Mouse (Mus musculus) thymus, postnatal 36 days (tissue): ENCODE data around the gene Gnb1.

Experiments
- DNase-seq, 2 experiments: peaks; one replicate each; pipeline ENCODE4 v3.0.0; 2022; ENCODE audit warnings: mixed read lengths in 2 of 2

The Gnb1 gene

GRCm38 (mm10) chr4:155582279-155582905 lies 91.2 kb downstream of the Gnb1 start:
- DNase-seq = no peak

DNA sequence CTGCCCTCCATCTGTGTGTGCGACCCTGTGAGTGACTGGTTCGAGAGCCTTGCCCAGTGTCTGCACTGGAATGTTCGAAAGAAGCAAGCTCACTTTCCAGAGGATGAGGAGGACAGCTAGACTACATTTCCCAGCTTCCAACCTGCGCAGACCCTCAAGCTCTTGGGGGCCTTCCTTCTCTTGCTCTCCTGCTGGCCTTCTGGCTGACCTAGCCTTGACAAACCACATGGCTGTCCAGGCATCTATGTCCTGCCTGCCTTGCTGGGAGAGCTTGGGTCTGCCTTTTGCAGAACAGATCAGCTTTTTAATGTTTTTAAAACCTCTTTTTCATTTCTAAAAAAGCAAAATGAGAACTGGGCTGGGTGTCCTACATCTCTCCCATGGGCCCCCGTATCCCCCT lies 98.2 kb downstream of the Gnb1 start:
- DNase-seq = no peak

GRCm38 (mm10) chr4:155591012-155591719 lies 100.0 kb downstream of the Gnb1 start:
- no peak for DNase-seq

DNA sequence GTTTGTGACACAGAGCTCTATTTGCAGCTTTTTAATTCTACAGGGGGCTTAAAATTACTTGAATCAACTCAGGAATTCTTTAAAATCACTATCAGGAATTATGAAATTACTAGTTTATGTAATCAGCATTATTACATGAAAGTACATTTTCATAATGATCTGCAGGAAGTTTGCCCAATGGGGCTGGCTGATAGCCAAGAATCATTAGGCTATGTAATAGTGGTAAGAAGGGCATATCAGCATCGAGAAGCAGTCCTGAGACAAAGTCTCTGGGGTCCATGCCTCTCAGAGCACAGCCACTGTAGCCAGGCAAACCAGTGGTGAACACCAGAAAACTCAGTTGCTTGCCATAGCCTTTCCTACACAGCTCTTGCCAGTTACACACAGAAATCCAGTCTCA lies 102.6 kb downstream of the Gnb1 start:
- DNase-seq = no peak

GRCm38 (mm10) chr4:155595777-155596176 lies 104.6 kb downstream of the Gnb1 start:
- no peak for DNase-seq

- DNase-seq = no peak
Measured at GRCm38 (mm10) chr4:155596606-155597005, 105.4 kb downstream of the Gnb1 start.

GRCm38 (mm10) chr4:155598536-155598935 lies 107.4 kb downstream of the Gnb1 start:
- DNase-seq = no peak

- no peak for DNase-seq
Measured at GRCm38 (mm10) chr4:155599901-155600825, 109.0 kb downstream of the Gnb1 start.

DNA sequence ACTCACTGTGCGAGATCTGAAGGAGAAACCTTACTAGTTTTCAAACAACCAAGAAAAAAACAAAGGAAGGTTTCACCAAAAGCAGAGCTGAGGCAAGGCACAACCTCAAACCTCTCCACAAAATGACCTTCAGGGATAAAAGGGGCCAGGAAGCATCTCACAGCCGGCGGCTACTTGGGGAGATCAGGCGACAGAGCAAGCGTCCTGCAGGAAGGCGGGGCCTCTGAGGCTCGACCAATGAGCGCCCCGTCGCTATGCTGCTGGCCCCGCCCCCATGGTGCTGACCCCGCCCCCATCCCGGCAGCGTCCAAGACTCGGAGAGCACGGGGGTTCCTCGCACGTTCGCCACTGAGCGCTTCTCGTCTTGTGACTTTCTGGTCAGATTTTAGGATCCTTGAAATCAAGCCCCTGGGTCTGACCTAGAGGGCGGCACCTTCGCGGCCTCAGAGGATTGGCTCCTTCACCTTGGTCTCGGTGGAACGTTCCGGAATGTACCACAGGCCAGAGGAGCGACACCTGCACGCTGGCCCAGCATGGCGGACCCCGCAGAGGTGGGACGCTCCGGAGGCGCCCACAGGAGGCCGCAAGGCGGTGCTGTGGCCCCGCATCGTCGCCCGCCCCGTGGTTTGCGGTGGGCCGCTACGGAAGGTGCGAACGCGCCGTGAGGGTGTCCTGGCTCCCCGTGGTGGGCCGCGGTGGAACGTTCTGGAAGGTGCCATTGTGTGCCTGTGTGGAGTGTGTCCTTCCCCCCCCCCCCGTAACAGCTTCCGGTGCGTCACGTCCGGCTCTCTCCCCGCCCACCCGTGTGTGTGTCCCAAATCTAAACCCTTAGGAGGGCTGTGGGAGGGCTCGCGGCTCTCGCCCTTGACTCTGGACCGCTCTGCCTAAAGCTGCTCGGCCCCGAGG lies 110.2 kb downstream of the Gnb1 start, which contains the start of gene Slc35e2:
TSS of gene Slc35e2 (plus strand) at position 326 of the 906 bp plus-strand sequence.
- peak; percentile 90 to 92 for DNase-seq

DNA sequence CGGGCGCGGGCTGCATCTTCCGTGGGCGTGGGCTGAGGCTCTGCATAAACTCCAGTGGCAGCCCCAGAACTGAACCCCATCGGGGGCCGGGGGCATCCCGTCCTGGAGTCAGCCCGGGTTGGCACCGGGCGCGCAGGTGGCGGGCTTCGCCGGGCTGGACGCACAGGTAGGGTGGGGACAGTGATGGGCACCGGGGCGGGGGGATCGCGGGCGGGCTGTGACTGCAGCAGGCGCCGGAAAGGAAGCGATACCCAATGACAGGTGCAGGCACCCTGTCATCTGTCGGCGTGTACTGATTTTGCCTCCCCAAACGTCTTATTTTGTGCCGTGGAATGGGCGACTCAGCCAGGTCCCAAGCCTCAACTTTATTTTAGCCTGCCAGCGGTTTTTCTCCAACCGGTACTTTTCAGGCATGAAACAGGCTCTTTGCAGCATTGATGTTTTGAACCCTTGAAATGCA lies 110.9 kb downstream of the Gnb1 start:
- DNase-seq = no peak

DNA sequence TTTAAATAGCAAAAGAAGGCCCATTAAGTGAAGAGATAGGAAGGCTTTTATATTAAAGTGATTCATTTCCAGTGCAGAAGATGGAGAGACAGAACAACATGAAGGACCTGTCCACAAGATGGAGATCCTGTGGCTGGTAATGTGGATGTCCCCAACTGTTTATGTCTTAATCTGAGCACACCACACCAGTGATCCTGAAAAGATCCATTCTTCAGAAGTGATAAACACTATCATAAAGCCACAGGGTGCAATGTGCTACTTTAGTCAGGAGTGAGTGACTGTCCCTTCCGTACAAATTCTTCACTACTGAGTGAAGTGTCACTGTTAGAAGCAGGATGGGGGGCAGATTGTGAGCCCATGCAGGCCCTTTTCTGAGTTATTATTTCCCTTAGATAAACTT lies 111.6 kb downstream of the Gnb1 start:
- no peak for DNase-seq

DNA sequence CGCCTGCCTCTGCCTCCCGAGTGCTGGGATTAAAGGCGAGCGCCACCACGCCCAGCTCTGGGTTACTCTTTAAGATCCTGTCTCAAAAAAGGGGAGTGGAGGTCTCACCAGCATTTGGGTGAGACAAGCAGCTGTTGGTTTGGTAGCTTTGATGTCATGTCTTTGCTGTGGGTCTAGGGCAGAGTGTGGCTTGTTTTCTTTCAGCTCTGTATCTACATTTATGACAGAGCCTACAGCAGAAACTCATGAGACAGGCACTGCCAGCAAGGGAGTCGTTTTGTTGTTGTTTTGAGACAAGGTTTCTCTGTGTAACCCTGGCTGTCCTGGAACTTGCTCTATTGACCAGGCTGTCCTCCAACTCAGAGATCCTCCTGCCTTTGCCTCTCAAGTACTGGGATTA lies 112.6 kb downstream of the Gnb1 start:
- peak in 1 of 2 experiments; percentile 26 for DNase-seq

DNA sequence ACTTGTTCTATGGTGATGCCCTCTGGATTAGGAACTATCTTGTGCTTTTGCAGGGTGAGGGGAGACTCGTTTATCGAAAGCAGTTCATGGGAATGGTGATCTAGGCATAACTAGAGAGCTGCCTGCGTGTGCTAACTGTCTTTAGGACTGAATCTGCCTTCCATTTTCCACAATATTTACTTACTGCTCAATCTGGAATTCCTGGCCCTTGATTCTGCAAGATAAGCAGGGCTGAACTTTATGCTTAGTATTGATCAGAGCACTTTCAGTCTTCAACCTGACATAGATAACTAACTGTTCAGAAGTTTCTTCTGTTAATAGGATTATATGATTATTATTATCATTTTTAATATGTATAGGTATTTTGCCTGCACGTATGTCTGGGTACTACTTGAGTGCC lies 114.0 kb downstream of the Gnb1 start:
- no peak for DNase-seq

DNA sequence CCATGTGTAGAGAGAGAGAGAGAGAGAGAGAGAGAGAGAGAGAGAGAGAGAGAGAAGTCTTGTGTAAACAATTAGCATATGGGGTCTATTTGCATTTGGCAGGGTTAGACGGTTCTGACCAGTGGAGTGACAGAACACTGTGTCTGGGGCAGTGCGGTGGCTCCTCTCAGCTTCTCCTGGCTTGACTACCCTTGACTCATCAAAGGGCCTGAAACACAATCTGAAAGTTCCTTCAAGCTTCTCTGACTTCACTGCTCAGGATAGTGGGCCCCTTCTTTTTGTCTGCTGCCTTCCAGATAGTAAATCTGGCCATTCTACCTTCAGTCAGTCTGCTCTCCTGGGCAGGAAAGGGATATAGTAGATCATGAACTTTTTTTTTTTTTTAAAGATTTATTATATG lies 115.7 kb downstream of the Gnb1 start:
- no peak for DNase-seq
